23 mouse cellular contexts compared by ENCODE assay signal in genomic region chr10:61121732-61122131, GRCm38 (mm10). TPM values are rescaled to one million over a fixed set of nuclear protein-coding genes. Genes with fewer than 3 reads are reported as not detected.
DNase-seq lines count a peak whose midpoint lies in the region; ATAC-seq and TF ChIP-seq lines count a peak whose summit lies in the region.
"Not testable (repeated sequence)": the region's sequence is repeated elsewhere in the genome, so short reads cannot be mapped to it uniquely, and the experiment has no call there.
"Had no signal": no experiment of that assay in that cellular context is flagged by ENCODE, and none has a peak within 500 bp of the region (broad histone marks: within the 10 kb centered on the region; RNA-seq: fewer than 3 reads in every experiment).

No protein-coding gene starts in this region.

- not testable (repeated sequence) for H3K4me3 ChIP-seq in intestine, postnatal 0 days (ENCODE audit: low read depth, low read length); liver, embryonic 12.5 days; liver, embryonic 15.5 days (replicated peaks); macrophage (ENCODE audit: inconsistent target)

- not testable (repeated sequence) for H3K4me1 ChIP-seq in intestine, postnatal 0 days (replicated peaks; ENCODE audit: control insufficient read depth, insufficient read depth, low read length)
- peaks cover 64% of the 10 kb centered on the region for H3K4me1 ChIP-seq in liver, embryonic 12.5 days
- peaks cover 52% of the 10 kb centered on the region for H3K4me1 ChIP-seq in liver, embryonic 15.5 days (replicated peaks)

- not testable (repeated sequence) for TF ChIP-seq CTCF in intestine, postnatal 0 days (IDR thresholded peaks at IDR 0.05; ENCODE audit: low read depth)

- peak; percentile 43 to 44 for DNase-seq in B cell, adult 2 months
- peak; percentile 10 to 25 for DNase-seq in spleen, postnatal 36 days (ENCODE audit: low spot score in 2 of 2)

- H3K27ac ChIP-seq in intestine, postnatal 0 days (ENCODE audit: low read depth, low read length), result peak overlapping the region; percentile 66; the same call in 1 of the 2 replicates
- H3K27ac ChIP-seq in liver, embryonic 12.5 days, result peak overlapping the region; percentile 90
- peak overlapping the region; percentile 93 for H3K27ac ChIP-seq in liver, embryonic 15.5 days (replicated peaks)
- H3K27ac ChIP-seq in macrophage, result peak overlapping the region; percentile 29

- peak; percentile 70 for ATAC-seq in granulocyte monocyte progenitor cell, adult 5-6 weeks (replicated peaks; ENCODE audit: poor library complexity, severe bottlenecking)
- ATAC-seq in intestine, postnatal 0 days; liver, embryonic 12.5 days; liver, embryonic 15.5 days (ENCODE audit: insufficient read depth): not testable (repeated sequence)
- ATAC-seq in neutrophil, adult 5-6 weeks (ENCODE audit: extremely low read depth, insufficient number of reproducible peaks, low FRiP score, poor library complexity, severe bottlenecking), result peak; percentile 67; the same call in 1 of the 2 replicates

- peaks cover 100% of the 10 kb centered on the region for H3K79me2 ChIP-seq in macrophage (ENCODE audit: inconsistent target)

- WGBS in intestine, postnatal 0 days, result 87% methylated on average over 4 of the region's 4 CpGs
- WGBS in liver, embryonic 12.5 days (ENCODE audit: insufficient replicate concordance), result 78% methylated on average over 4 of the region's 4 CpGs
- WGBS in liver, embryonic 15.5 days (ENCODE audit: insufficient replicate concordance), result 74% methylated on average over 4 of the region's 4 CpGs
- 42% methylated on average over 4 of the region's 4 CpGs for WGBS in macrophage (ENCODE audit: missing documents)

- H3K9me3 ChIP-seq in intestine, postnatal 0 days (ENCODE audit: control insufficient read depth); liver, embryonic 12.5 days (replicated peaks); liver, embryonic 15.5 days (replicated peaks): not testable (repeated sequence)

- H3K36me3 ChIP-seq in intestine, postnatal 0 days (ENCODE audit: control insufficient read depth, insufficient read depth), result peaks cover 19% of the 10 kb centered on the region
- peaks cover 29% of the 10 kb centered on the region for H3K36me3 ChIP-seq in liver, embryonic 12.5 days
- H3K36me3 ChIP-seq in liver, embryonic 15.5 days (replicated peaks), result peaks cover 16% of the 10 kb centered on the region
- H3K36me3 ChIP-seq in macrophage (ENCODE audit: inconsistent target), result peaks cover 63% of the 10 kb centered on the region

- H3K9ac ChIP-seq in intestine, postnatal 0 days (ENCODE audit: low read depth, low read length); liver, embryonic 15.5 days: not testable (repeated sequence)
- peak overlapping the region; percentile 12 for H3K9ac ChIP-seq in liver, embryonic 12.5 days

- not testable (repeated sequence) for H3K27me3 ChIP-seq in intestine, postnatal 0 days (replicated peaks; ENCODE audit: control insufficient read depth, insufficient read depth, low read length); liver, embryonic 12.5 days (replicated peaks); liver, embryonic 15.5 days

- H3K4me2 ChIP-seq in intestine, postnatal 0 days (replicated peaks; ENCODE audit: low read depth), result not testable (repeated sequence)
- H3K4me2 ChIP-seq in liver, embryonic 12.5 days, result peak overlapping the region; percentile 57; the same call in 1 of the 2 replicates
- peak overlapping the region; percentile 48 for H3K4me2 ChIP-seq in liver, embryonic 15.5 days

RNA-seq across cellular contexts. Expression of gene Sgpl1, which starts 25.8 kb away (rescaled TPM):
- total RNA-seq in granulocyte monocyte progenitor cell, adult 5-6 weeks (2014; fragmentation: Nextera tagmentation), result 36.8 and 44.5 TPM in 2 replicates
- 29.1 and 48.2 TPM in 2 replicates for total RNA-seq in granulocyte monocyte progenitor cell, adult 5-6 weeks (2017)
- 119 and 135 TPM in 2 replicates for polyA plus RNA-seq in intestine, postnatal 0 days (2015; fragmentation: Nextera tagmentation; extraction: Ambion mirVana)
- 18.5 and 18.6 TPM in 2 replicates for polyA plus RNA-seq in liver, embryonic 12.5 days (2016; fragmentation: Nextera tagmentation; extraction: Ambion mirVana)
- polyA plus RNA-seq in liver, embryonic 15.5 days (2015; fragmentation: Nextera tagmentation; extraction: Ambion mirVana), result 17.8 and 19.3 TPM in 2 replicates
- total RNA-seq in macrophage (2018; cell fraction: chromatin; rRNA removed), result 1,000 to 10,000 TPM in 12 of 26 experiments, 100 to 1,000 TPM in 14; 593 to 1,667 (median 878) TPM
- 100 to 1,000 TPM; 276 to 599 (median 411) TPM for total RNA-seq in macrophage (2018; cell fraction: cytosol; rRNA removed)
- total RNA-seq in macrophage (2018; cell fraction: nucleus; rRNA removed), result 1,000 to 10,000 TPM in 5 of 26 experiments, 100 to 1,000 TPM in 21; 488 to 1,150 (median 792) TPM
- polyA plus RNA-seq in macrophage (2018), result 300 to 430 TPM (median 368 TPM) in 3 replicates
- 84.0 and 91.7 TPM in 2 replicates for total RNA-seq in neutrophil, adult 5-6 weeks (2017)
- polyA plus RNA-seq: G1E had no signal

RNA-seq across cellular contexts. Expression of gene Pcbd1, which starts 32.6 kb away (rescaled TPM):
- total RNA-seq in granulocyte monocyte progenitor cell, adult 5-6 weeks (2014; fragmentation: Nextera tagmentation), result 7.9 and 18.7 TPM in 2 replicates
- 6.1 and 7.7 TPM in 2 replicates for total RNA-seq in granulocyte monocyte progenitor cell, adult 5-6 weeks (2017)
- 116 and 122 TPM in 2 replicates for polyA plus RNA-seq in intestine, postnatal 0 days (2015; fragmentation: Nextera tagmentation; extraction: Ambion mirVana)
- 123 and 125 TPM in 2 replicates for polyA plus RNA-seq in liver, embryonic 12.5 days (2016; fragmentation: Nextera tagmentation; extraction: Ambion mirVana)
- 177 and 186 TPM in 2 replicates for polyA plus RNA-seq in liver, embryonic 15.5 days (2015; fragmentation: Nextera tagmentation; extraction: Ambion mirVana)
- total RNA-seq in macrophage (2018; cell fraction: chromatin; rRNA removed), result not detected
- total RNA-seq in macrophage (2018; cell fraction: cytosol; rRNA removed), result not detected
- total RNA-seq in macrophage (2018; cell fraction: nucleus; rRNA removed), result not detected
- polyA plus RNA-seq in macrophage (2018), result not detected in 3 replicates
- total RNA-seq in neutrophil, adult 5-6 weeks (2017), result not detected in 2 replicates
- total RNA-seq: G1E had no signal
- polyA plus RNA-seq: G1E had no signal

RNA-seq across cellular contexts. Expression of gene Tbata, which starts 50.0 kb away (rescaled TPM):
- total RNA-seq in granulocyte monocyte progenitor cell, adult 5-6 weeks (2014; fragmentation: Nextera tagmentation), result not detected in 2 replicates
- total RNA-seq in granulocyte monocyte progenitor cell, adult 5-6 weeks (2017), result not detected in 2 replicates
- polyA plus RNA-seq in intestine, postnatal 0 days (2015; fragmentation: Nextera tagmentation; extraction: Ambion mirVana), result not detected in 2 replicates
- polyA plus RNA-seq in liver, embryonic 12.5 days (2016; fragmentation: Nextera tagmentation; extraction: Ambion mirVana), result not detected in 2 replicates
- not detected in 2 replicates for polyA plus RNA-seq in liver, embryonic 15.5 days (2015; fragmentation: Nextera tagmentation; extraction: Ambion mirVana)
- total RNA-seq in macrophage (2018; cell fraction: chromatin; rRNA removed), result not detected
- not detected for total RNA-seq in macrophage (2018; cell fraction: cytosol; rRNA removed)
- not detected for total RNA-seq in macrophage (2018; cell fraction: nucleus; rRNA removed)
- not detected in 3 replicates for polyA plus RNA-seq in macrophage (2018)
- not detected in 2 replicates for total RNA-seq in neutrophil, adult 5-6 weeks (2017)
- total RNA-seq: adrenal gland, adult 18-20 months; adrenal gland, postnatal 10 days; adrenal gland, postnatal 36 days; G1E; gastrocnemius, adult 2 months; gastrocnemius, postnatal 14 days; gastrocnemius, postnatal 4 days; heart, adult 18-20 months; heart, postnatal 10 days; heart, postnatal 36 days had no signal
- polyA plus RNA-seq: embryonic facial prominence, embryonic 11.5 days; forebrain, embryonic 11.5 days; G1E; heart, embryonic 12.5 days; hindbrain, embryonic 13.5 days; Patski had no signal

Comparison
In these comparisons a context has a peak if more than half of its experiments do, and no peak if none do; other contexts are left out.
1. H3K27ac ChIP-seq: peak in every context shown above with its lines; median percentile 93 in liver, embryonic 15.5 days; 90 in liver, embryonic 12.5 days; 66 in intestine, postnatal 0 days; 29 in macrophage.
2. RNA of gene Pcbd1, which starts 32.6 kb away (polyA plus RNA-seq): 177 to 186 TPM in liver, embryonic 15.5 days, 123 to 125 TPM in liver, embryonic 12.5 days and 116 to 122 TPM in intestine, postnatal 0 days; not detected in macrophage; every median in the first group is over 100 times any median in the second.